Mouse (Mus musculus) cortical plate, adult 2 months (tissue): Measurements from ENCODE around the gene Sh2b3. TPM values are rescaled to one million over a fixed set of nuclear protein-coding genes. Genes with fewer than 3 reads are reported as not detected.

Source experiments
- H3K27ac ChIP-seq: fragments of 200-500 bp; 2 replicates; pipeline ENCODE4 v1.5.1; 2012; ENCODE audit warnings: low read length, control low read depth, inconsistent platforms; ENCODE audit not compliant: insufficient read depth
- H3K4me1 ChIP-seq: fragments of 200-500 bp; 2 replicates; pipeline ENCODE4 v1.6.1; 2011; ENCODE audit warnings: low read length; ENCODE audit not compliant: control insufficient read depth, insufficient read depth
- H3K4me3 ChIP-seq: fragments of 200-500 bp; 2 replicates; pipeline ENCODE4 v1.5.1; 2011; ENCODE audit warnings: mild to moderate bottlenecking, low read length, control low read depth; ENCODE audit not compliant: insufficient read depth
- CTCF ChIP-seq: fragments of 200-500 bp; IDR thresholded peaks from 2 replicates; pipeline ENCODE4 v1.5.1; 2011; ENCODE audit warnings: mild to moderate bottlenecking, control low read depth, low read length; ENCODE audit not compliant: insufficient read depth; ENCODE audit errors: extremely low read depth
- POLR2A ChIP-seq: fragments of 200-500 bp; IDR thresholded peaks from 2 replicates; pipeline ENCODE4 v1.6.1; 2011; ENCODE audit warnings: mild to moderate bottlenecking, low read length, control low read depth; ENCODE audit not compliant: insufficient read depth; ENCODE audit errors: extremely low read depth
- polyA plus RNA-seq: library from polyadenylated mRNA; depleted of rRNA; stranded (reverse); fragments of >200 nt; gene quantifications from 2 replicates; pipeline ENCODE4 v1.2.3, GENCODE M21; 2012

Gene Sh2b3
- polyA plus RNA-seq, 1 experiment = 19.6 TPM

GRCm38 (mm10) chr5:121835949-121836691, 1.3 kb downstream of the Sh2b3 start:
- H3K4me3 ChIP-seq = peak overlapping the region; percentile 74
- peaks cover 10% of the 10 kb centered on the region for H3K4me1 ChIP-seq
- TF ChIP-seq CTCF (no peak), POLR2A (no peak)
- peak overlapping the region; percentile 96 for H3K27ac ChIP-seq

GRCm38 (mm10) chr5:121834991-121835747, 2.3 kb downstream of the Sh2b3 start:
- H3K4me1 ChIP-seq = peaks cover 10% of the 10 kb centered on the region
- no peak overlapping the region for H3K27ac ChIP-seq
- TF ChIP-seq CTCF (no peak), POLR2A (no peak)
- H3K4me3 ChIP-seq = peak overlapping the region; percentile 74

DNA sequence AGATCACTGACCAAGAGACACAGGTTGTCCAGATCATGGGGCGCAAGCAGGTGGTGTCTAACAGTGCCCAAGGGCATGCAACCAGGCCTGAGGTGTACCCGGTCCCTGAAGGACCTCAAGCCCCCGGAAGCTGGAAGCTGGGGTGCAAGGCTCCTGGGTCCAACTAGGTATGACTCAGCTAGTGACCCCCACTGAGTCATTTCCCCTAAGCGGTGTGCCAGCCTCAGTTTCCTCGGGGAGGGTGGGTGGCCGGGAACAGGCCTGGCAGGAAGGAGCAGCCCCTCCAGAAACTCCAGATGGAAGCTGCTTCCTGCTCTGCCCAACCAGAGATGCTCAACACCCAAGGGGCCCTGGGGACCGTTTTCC, 3.2 kb downstream of the Sh2b3 start:
- Histone ChIP-seq H3K27ac (no peak overlapping the region), H3K4me1 (peaks cover 10% of the 10 kb centered on the region), H3K4me3 (no peak overlapping the region; the same call in 1 of the 2 replicates)
- TF ChIP-seq POLR2A = no peak
- TF ChIP-seq CTCF = no peak

GRCm38 (mm10) chr5:121833572-121834240, 3.7 kb downstream of the Sh2b3 start:
- H3K4me3 ChIP-seq = no peak overlapping the region; the same call in 1 of the 2 replicates

DNA sequence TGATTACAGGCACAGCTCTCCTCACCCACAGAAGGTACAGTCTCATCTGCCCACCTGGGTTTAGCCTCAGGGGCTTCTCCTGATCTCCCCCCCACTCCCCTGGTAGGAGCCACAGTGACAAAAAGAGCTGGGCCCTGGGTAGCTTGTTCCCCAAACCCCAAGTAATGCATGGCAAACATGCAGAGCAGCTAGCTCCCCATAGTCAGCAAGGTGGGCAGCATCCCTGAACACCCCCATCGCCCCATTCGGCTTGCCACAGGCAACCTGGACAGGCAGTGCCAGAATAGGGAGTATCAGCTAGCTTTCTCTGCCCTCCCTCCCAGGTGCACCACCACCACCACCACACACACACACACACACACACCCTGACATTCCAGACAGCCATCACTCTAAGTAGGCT, 4.3 kb downstream of the Sh2b3 start:
- H3K4me1 ChIP-seq = peaks cover 10% of the 10 kb centered on the region
- H3K4me3 ChIP-seq = no peak overlapping the region; the same call in 1 of the 2 replicates
- H3K27ac ChIP-seq = no peak overlapping the region
- no peak for TF ChIP-seq CTCF
- TF ChIP-seq POLR2A = no peak

More at GRCm38 (mm10) chr5:121833572-121834240, 3.7 kb downstream of the Sh2b3 start:
- H3K27ac ChIP-seq = no peak overlapping the region
- TF ChIP-seq CTCF (no peak), POLR2A (no peak)
- H3K4me1 ChIP-seq = peaks cover 10% of the 10 kb centered on the region

DNA sequence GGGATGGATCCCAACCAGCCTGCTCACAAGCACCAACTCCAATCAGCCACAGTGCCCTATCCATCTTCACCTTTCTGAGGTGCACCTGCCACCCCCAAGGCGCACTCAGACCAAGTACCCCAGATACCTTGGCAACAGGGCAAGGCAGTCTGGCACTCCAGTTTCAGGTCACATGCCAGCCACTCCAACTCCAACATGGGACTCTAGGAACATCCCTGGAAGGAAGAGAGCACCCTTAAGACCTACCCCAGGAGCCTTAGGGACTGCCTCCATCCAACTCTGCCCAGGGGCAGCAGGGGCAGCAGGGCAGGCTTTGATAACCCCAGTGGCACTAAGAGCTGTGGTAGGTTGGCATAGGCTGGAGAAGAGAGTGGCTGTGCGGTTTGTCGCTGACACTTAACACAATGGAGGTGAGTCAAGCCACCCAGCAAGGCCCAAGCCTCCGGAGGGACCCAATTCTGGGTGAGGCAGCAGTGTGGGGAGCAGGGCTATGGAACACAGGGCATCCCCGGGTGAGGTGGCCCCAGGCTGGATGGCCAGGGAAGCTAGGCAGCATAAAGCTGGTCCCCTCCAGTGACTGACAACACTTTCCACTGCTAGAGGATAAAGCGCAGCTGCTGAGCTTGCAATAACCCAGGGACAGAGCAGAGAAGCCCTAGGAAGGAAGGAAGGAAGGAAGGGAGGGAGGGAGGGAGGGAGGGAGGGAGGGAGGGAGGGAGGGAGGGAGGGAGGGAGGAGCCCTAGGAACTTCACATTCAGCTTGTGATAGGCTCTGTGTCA, 4.9 kb downstream of the Sh2b3 start:
- TF ChIP-seq CTCF (no peak), POLR2A (no peak)
- H3K4me3 ChIP-seq = no peak overlapping the region
- peaks cover 10% of the 10 kb centered on the region for H3K4me1 ChIP-seq
- no peak overlapping the region for H3K27ac ChIP-seq

DNA sequence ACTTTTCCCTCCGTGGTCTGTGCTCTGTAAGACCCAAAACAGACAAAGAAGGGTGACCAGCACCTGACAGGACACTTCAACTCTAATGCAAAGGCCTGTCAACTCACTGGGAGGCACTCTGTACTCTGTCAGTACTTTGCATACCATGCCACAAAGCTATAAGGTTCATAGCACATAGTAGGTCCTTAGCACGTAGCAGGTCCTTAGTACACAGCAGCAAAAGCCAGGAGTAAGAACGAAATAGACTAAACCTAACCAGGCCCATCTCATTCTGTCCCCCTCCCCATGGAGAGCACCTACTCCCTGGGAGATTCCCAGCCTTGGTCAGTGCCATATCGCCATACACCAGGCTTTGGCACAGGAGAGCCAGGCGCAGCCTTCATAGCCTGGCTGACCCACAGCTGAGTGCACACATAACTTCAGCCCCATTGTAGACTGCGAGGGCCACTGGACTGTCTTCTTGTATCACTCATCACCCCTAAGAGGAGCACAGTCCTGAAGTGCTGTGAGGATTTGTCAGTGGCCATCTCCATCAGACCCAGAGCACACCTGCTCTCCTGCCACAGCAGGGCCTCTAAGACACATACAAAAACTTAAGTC, 6.3 kb downstream of the Sh2b3 start:
- no peak overlapping the region for H3K27ac ChIP-seq
- TF ChIP-seq POLR2A (no peak), CTCF (no peak)
- H3K4me1 ChIP-seq = peaks cover 10% of the 10 kb centered on the region
- no peak overlapping the region for H3K4me3 ChIP-seq

GRCm38 (mm10) chr5:121828491-121829432, 8.7 kb downstream of the Sh2b3 start:
- no peak for TF ChIP-seq POLR2A
- no peak for TF ChIP-seq CTCF
- no peak overlapping the region for H3K4me3 ChIP-seq
- H3K4me1 ChIP-seq = no peaks in the 10 kb centered on the region
- no peak overlapping the region for H3K27ac ChIP-seq
